In the genomic region with DNA sequence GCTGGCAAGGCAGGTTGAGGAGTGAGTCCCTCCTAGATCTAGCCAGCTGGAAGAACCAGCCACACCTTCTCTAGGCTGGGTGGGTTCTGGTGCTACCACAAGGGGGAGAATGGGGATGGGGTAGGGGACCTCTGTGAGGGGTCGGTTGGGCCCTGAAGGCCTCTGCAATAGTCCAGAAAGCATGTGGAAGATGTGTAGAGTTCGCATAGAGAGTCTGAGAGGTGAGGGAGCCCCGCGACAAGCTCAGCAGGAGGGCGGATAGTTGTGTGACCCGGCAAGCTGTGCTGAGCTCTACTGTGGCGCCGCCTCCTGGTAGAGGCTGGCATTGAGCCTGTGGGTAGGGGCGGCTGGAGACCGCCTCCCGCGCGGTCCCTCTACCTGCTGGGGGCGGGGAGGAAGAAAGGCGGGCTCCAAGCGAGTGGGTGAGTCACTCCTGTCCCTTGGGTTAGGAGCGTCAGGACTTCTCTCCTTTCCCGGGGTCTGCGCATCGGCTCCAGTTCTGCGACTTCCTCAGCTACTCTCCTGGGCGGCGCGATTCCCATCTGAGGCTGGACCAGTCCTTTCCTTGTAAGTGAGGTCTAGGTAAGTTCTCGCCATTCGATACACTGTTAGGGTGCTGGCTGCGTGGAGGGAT, we compare ENCODE assay signal across 8 mouse cellular contexts.
DNase-seq lines count a peak whose midpoint lies in the region; ATAC-seq lines count a peak whose summit lies in the region.

No protein-coding gene starts in this region.

- no peaks in the 10 kb centered on the region for H3K4me1 ChIP-seq in embryonic facial prominence, embryonic 12.5 days
- no peaks in the 10 kb centered on the region for H3K4me1 ChIP-seq in hindbrain, embryonic 10.5 days (replicated peaks)
- no peaks in the 10 kb centered on the region for H3K4me1 ChIP-seq in lung, embryonic 16.5 days (replicated peaks; ENCODE audit: control insufficient read depth, insufficient read depth, low read length)

- H3K27ac ChIP-seq in embryonic facial prominence, embryonic 12.5 days, result no peak overlapping the region
- no peak overlapping the region for H3K27ac ChIP-seq in hindbrain, embryonic 10.5 days
- no peak overlapping the region for H3K27ac ChIP-seq in lung, embryonic 16.5 days (ENCODE audit: low read length)

- H3K4me2 ChIP-seq in embryonic facial prominence, embryonic 12.5 days (replicated peaks), result peak overlapping the region; percentile 46
- peak overlapping the region; percentile 51 for H3K4me2 ChIP-seq in lung, embryonic 16.5 days (ENCODE audit: low read depth, low read length)

- H3K9ac ChIP-seq in embryonic facial prominence, embryonic 12.5 days, result no peak overlapping the region
- H3K9ac ChIP-seq in lung, embryonic 16.5 days (ENCODE audit: low read length), result no peak overlapping the region

- no peaks in the 10 kb centered on the region for H3K9me3 ChIP-seq in embryonic facial prominence, embryonic 12.5 days
- H3K9me3 ChIP-seq in hindbrain, embryonic 10.5 days, result no peaks in the 10 kb centered on the region
- H3K9me3 ChIP-seq in lung, embryonic 16.5 days (ENCODE audit: control insufficient read depth, low read length), result no peaks in the 10 kb centered on the region

- H3K27me3 ChIP-seq in embryonic facial prominence, embryonic 12.5 days, result no peaks in the 10 kb centered on the region
- no peaks in the 10 kb centered on the region for H3K27me3 ChIP-seq in hindbrain, embryonic 10.5 days (ENCODE audit: insufficient read depth, poor library complexity, severe bottlenecking)
- no peaks in the 10 kb centered on the region for H3K27me3 ChIP-seq in lung, embryonic 16.5 days (ENCODE audit: control insufficient read depth, insufficient read depth, low read depth, low read length)

- WGBS in embryonic facial prominence, embryonic 12.5 days, result 21% methylated on average over 23 of the region's 27 CpGs
- 18% methylated on average over 27 of the region's 27 CpGs for WGBS in hindbrain, embryonic 10.5 days
- 24% methylated on average over 27 of the region's 27 CpGs for WGBS in lung, embryonic 16.5 days

- 0 out of 2 replicates have a peak, but pooled peaks have one; percentile 22 for ATAC-seq in embryonic facial prominence, embryonic 12.5 days (ENCODE audit: insufficient number of reproducible peaks, insufficient read depth, low FRiP score, low TSS enrichment)
- ATAC-seq in lung, embryonic 16.5 days (ENCODE audit: low read depth), result peak; percentile 62
- no peak for ATAC-seq in activated CD4-positive, CD25-positive, alpha-beta regulatory T cell, adult 4 months

- peak; percentile 77 for DNase-seq in 416B (ENCODE audit: low read depth)
- DNase-seq in ZHBTc4 (ENCODE audit: low read depth, low spot score), result peak; percentile 68
- DNase-seq in hindbrain, embryonic 10.5 days (ENCODE audit: low spot score), result peak; percentile 34
- peak; percentile 10 to 18 for DNase-seq in layer of hippocampus, postnatal 14 days (ENCODE audit: low spot score in 2 of 2)
- DNase-seq in retina, embryonic 14.5 days (ENCODE audit: low spot score), result peak; percentile 52

- no peaks in the 10 kb centered on the region for H3K36me3 ChIP-seq in embryonic facial prominence, embryonic 12.5 days
- H3K36me3 ChIP-seq in hindbrain, embryonic 10.5 days, result no peaks in the 10 kb centered on the region
- no peaks in the 10 kb centered on the region for H3K36me3 ChIP-seq in lung, embryonic 16.5 days (ENCODE audit: control insufficient read depth, insufficient read depth, low read length)

- peak overlapping the region; percentile 32 for H3K4me3 ChIP-seq in embryonic facial prominence, embryonic 12.5 days
- peak overlapping the region; percentile 47 for H3K4me3 ChIP-seq in hindbrain, embryonic 10.5 days
- peak overlapping the region; percentile 39 for H3K4me3 ChIP-seq in lung, embryonic 16.5 days (ENCODE audit: low read length)

Comparison
In these comparisons a context has a peak if more than half of its experiments do, and no peak if none do; other contexts are left out.
1. DNase-seq: peak in every context shown above with its lines; median percentile 77 in 416B; 68 in ZHBTc4; 52 in retina, embryonic 14.5 days; 34 in hindbrain, embryonic 10.5 days; 14 in layer of hippocampus, postnatal 14 days.